Mouse (Mus musculus) neural tube, postnatal 0 days (tissue): Measurements from ENCODE around the gene Gga2. TPM values are rescaled to one million over a fixed set of nuclear protein-coding genes. Genes with fewer than 3 reads are reported as not detected.

Source experiments
- polyA plus RNA-seq: library from polyadenylated mRNA; unstranded; fragments of >200 nt; fragmentation: Nextera tagmentation; extraction: Ambion mirVana; gene quantifications from 2 replicates; pipeline ENCODE4 v1.2.1, GENCODE M21; 2015

Gene Gga2
- polyA plus RNA-seq = 24.6 and 25.7 TPM in 2 replicates

DNA sequence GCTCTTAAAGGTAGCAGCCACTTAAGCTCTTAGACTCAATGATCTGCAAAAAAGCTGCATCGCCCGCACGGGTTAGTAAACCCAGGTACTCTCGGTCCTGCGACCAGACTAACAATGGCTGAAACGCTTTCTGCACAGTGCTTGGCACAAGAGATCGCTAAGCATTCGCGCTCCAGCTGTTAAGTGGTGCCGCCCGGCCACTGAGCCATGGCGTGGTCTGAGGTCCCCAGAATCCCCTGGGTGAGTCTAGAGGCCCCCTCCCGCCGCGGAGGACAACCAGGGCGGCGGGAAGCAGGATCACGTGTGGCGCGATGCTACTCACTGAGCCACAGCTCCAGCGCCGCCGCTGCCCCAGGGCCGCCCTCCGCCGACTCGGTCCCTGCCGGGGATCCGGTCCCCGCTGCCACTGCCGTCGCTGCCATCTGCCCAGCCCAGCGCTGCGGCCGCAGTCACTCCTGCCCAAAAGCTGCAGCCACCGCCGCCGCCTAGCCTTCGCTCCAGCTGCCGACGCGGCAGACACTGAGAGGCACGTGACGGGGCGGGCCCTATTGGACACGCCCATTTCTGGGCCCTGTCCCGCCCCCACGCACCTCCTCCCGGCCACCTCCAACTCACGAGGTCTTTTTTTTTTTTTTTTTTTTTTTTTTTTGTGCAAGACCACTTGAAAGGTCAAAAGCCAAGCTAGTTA lies at the start of gene Gga2:
Gga2 (minus strand) TSS at position 556 of the 688 bp plus-strand sequence.

DNA sequence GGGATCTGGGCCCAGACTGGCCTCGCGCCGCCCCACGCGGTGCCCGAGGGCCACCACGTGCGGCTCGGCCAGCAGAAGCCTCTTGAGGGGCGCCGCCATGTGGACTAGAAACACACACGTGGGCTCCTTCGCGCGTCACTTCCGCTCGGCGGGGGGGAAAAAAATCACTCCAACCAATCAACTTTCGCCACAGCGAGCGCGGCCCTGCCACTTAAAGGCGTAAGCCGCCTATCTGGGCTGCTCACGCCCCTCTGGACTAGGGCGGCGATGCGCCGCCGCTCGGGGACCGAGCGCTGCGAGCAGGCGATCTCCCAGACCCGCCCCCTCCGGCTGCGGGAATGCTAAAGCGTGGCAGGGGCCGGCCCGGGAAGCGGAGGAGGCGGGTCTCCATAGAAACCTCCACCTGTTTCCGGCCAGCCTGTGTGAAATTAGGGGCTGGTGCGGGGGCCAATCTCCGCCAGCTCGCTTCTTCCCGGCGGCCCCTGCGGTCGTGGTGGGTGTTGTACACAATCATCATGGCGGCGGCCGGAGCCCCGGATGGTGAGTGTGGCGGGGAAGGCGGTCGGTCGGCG lies 46.0 kb upstream of the Gga2 start, which contains the start of the genes Ubfd1 and Ears2:
Ubfd1 (plus strand) TSS at position 231 of the 572 bp plus-strand sequence.
Ears2 (minus strand) TSS at position 319 of the 572 bp plus-strand sequence.

DNA sequence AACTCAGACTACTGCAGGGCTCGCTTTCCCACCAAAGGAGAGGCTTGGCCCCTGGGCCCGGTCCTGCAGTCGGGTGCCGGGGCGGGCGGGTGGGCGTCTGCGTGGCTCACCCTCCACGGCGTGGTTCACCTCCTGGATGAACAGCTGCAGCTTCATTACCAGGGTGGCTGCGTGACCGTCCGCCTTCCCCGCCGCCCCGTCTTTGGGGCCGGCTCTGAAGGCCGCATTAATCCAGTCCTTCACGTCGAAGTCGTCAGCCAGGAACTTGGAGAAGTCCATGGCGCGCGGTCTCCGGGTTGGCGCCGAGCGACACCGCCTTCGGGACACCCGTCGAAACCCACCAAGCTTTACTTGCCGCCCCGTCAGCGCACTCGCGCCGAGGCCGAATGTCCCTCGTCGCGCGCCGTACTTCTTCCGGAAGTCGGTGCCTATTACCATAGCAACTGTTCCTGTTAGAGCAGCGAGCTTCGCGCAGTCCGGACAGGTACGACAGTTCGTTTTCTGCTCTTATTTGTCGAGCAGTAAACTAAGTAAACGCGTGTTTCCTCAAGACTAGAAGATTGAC lies 39.6 kb downstream of the Gga2 start, which contains the start of gene Cog7:
Cog7 (minus strand) TSS at position 405 of the 565 bp plus-strand sequence.

Other genes with a start within 250 kb of the Gga2 start
- 0.13 and 0.38 TPM in 2 replicates for gene Scnn1b, start 156.2 kb downstream of the Gga2 start, polyA plus RNA-seq
- gene Cog7, start 39.5 kb downstream of the Gga2 start, polyA plus RNA-seq = 23.6 and 29.4 TPM in 2 replicates
- gene Ubfd1, start 46.0 kb upstream of the Gga2 start, polyA plus RNA-seq = 69.7 and 76.1 TPM in 2 replicates
- gene Ears2, start 46.0 kb upstream of the Gga2 start, polyA plus RNA-seq = 7.1 and 7.5 TPM in 2 replicates
- 874 and 958 TPM in 2 replicates for gene Ndufab1, start 80.7 kb upstream of the Gga2 start, polyA plus RNA-seq
- 3.4 and 3.7 TPM in 2 replicates for gene Palb2, start 111.8 kb upstream of the Gga2 start, polyA plus RNA-seq
- gene Dctn5, start 111.8 kb upstream of the Gga2 start, polyA plus RNA-seq = 143 and 150 TPM in 2 replicates
- 7.1 and 7.2 TPM in 2 replicates for gene Plk1, start 138.2 kb upstream of the Gga2 start, polyA plus RNA-seq
- 1.2 and 1.5 TPM in 2 replicates for gene Ern2, start 165.0 kb upstream of the Gga2 start, polyA plus RNA-seq
- 1.4 and 2.2 TPM in 2 replicates for gene Chp2, start 198.3 kb upstream of the Gga2 start, polyA plus RNA-seq